Mouse (Mus musculus) urinary bladder, postnatal 14 days (tissue): ENCODE measurements at regions not wholly inside any gene's neighbourhood (a gene's known extent, or its start where the extent isn't known, plus 50 kb on each side); places are given as distances from the start of the nearest gene placed in this dataset.
A peak's percentile ranks its signal among the peaks of the same experiment; 100 is the strongest.

Experiments
- DNase-seq: peaks from one replicate; pipeline ENCODE4 v3.0.0; 2021; ENCODE audit warnings: low spot score

DNA sequence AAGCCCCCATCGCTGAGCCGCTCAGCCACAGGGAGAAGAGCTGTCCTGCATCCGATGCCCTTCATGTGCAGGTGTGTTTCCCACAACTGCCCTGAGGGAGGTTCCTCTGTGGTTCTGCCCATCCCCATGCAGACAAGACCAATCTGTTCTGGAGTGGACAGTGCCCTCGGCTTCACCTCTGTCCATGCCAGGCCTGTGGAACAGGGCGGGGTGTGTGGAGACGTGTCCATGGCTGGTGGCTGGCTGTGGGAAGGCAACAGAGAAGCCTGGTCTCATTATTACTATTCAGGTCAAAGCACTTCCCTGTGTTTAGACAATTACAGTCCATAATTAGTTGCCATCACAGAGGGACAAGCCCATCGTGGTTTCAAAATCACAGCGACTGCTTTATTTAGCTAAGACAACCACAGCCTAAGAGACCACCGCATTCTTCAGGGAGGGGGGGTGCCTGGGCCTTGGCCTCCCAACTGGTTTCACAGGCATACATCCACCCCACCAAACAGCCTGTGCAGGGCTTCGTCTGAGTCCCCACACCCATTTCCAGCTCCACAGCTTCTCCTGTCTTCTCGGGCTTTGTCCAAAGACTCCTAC is 97.7 kb downstream of the Rplp1 start:
- DNase-seq = no peak

DNA sequence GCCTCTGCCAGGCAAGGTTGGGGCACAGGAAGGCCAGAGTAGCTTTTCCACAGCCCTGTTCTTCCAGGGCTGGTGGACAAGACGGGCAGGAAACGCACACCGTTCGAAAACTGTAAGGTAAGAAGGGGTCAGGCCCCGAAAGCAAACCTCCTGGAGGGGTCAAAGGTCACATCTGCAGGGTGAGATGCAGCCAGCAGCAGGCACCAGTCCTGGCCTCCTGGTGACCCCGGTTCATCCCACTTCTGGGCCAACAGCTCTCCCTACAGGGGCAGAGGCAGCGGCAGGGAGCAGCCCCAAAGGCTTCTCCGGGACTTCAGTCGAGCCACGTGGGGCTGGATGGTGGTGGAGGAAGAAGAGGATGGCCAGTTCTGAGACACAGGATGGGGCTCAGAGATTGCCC is 98.3 kb downstream of the Rplp1 start:
- DNase-seq = no peak

GRCm38 (mm10) chr9:61813291-61813690 is 101.1 kb downstream of the Rplp1 start:
- DNase-seq = no peak

DNA sequence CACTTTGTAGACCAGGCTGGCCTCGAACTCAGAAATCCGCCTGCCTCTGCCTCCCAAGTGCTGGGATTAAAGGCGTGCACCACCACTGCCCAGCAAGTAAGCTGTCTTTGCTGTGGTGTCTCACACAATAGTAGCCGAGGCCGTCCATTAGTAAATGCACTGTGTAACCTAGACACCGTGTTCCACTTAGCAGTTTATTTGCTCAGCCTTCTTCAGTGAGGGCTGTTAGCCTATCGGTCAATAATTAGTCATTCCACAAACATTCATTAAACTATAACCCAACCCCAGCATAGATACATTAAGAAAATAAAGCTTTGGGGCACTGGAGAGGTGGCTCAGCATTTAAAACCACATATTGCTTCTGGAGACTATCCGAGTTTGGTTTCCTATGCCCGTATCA is 102.0 kb downstream of the Rplp1 start:
- DNase-seq = no peak

- no peak for DNase-seq
These were observed 103.9 kb downstream of the Rplp1 start for GRCm38 (mm10) chr9:61810456-61810855.

DNA sequence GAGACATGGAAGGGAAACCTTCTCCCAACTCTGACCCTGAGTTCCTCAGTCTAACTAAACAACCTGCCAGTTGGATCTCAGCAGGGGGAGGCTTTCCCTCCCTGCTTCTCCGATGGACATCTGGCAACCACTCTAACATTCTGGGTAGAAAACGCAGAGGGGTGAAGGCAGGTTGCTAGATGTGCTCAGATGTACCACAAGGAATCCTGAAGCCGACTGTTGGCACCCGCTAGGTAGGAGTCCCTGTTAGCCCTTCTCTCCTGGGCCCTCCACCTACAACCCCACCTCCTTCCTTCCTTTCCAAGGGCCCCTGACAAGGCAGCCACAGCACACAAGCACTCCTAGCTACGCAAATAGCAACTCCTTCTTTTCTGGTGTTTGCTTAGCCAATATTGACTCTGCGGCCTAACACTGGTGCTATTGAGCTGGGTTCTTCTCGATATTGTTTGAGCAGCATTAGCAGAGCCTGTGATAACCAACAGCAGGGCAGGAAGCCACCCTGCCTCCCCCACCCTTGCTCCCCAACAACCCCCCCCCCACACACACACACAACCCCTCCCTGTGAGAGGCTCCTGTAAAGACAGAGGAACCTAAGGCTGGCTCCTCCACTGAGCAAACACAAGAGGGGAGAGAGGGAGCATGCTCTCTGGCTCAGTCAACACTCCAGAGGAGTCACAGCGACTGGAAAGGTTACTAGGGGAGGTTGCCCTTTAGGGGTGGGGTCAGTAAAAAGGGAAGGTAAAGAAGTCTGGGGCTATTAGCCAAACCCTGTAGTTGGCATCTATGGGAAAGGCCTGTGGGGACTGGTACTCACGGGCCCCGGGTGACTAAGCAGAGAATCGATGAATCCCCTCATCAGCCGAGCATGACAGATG is 105.8 kb downstream of the Rplp1 start:
- peak; percentile 48 for DNase-seq

DNA sequence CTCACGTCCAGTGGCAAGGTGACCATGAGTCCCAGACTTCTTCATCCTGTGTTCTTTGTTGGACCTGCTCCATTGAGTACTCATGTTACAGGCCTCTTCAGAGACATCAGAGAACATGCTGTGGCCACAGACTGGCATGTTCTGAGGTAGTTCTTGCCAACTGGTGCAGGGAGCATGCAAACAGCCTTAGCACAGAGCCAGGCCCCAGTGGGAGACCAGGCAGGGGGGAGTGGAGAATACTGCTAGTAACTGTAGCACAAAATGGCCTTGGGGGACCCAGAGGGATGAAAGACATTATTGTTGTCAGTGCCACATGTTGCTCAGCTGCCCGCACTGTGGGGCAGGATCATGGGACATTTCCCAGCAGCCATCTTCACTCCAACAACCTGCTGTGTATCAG is 108.4 kb downstream of the Rplp1 start:
- no peak for DNase-seq

DNA sequence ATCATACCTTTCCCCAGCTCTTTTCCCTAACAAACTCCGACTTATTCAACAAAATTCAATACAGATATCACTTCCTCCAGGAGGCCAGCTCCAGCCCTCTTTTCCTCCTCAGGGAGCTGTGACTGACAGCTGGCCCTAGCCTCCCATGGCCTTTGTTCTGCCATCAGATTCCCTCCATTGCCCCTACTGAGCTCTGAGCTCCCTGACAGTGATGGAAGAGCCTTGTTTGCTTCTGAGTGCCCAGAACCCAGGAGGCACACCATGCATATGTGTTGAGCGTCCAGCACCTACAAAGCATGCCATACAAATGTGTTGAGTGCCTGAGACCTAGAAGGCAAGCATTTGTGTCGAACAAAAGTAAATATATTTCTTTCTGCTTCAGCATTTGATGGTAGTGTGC is 110.8 kb downstream of the Rplp1 start:
- DNase-seq = no peak

GRCm38 (mm10) chr9:61802694-61803093 is 111.6 kb downstream of the Rplp1 start:
- DNase-seq = no peak

- DNase-seq = no peak
These were observed 114.8 kb downstream of the Rplp1 start for GRCm38 (mm10) chr9:61799535-61799934.

- no peak for DNase-seq
These were observed 118.4 kb downstream of the Rplp1 start for GRCm38 (mm10) chr9:61795910-61796309.

GRCm38 (mm10) chr9:61791435-61792064 is 122.8 kb downstream of the Rplp1 start:
- DNase-seq = no peak

DNA sequence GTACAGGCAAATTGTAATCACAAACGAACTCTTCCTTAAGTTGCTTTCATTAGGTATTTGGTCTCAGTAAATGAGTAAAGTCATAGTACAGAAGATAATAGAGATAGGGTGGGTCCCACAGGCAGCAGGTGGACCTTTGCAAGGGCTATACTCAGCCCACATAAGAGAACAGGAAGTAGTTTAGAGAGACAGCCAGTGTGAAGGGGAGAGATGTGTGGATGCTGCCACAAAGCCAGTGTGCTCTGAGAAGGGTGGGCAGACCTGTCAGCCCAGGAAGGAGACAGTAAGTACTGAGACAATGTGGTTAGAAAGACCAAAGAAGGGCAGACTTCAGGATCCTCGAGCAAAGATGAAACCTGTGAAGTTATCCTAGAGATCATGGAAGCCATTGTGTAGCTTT is 123.5 kb downstream of the Rplp1 start:
- DNase-seq = no peak

- no peak for DNase-seq
These were observed 125.1 kb downstream of the Rplp1 start for GRCm38 (mm10) chr9:61789066-61789897.

GRCm38 (mm10) chr9:61781469-61781868 is 132.9 kb downstream of the Rplp1 start:
- DNase-seq = no peak

DNA sequence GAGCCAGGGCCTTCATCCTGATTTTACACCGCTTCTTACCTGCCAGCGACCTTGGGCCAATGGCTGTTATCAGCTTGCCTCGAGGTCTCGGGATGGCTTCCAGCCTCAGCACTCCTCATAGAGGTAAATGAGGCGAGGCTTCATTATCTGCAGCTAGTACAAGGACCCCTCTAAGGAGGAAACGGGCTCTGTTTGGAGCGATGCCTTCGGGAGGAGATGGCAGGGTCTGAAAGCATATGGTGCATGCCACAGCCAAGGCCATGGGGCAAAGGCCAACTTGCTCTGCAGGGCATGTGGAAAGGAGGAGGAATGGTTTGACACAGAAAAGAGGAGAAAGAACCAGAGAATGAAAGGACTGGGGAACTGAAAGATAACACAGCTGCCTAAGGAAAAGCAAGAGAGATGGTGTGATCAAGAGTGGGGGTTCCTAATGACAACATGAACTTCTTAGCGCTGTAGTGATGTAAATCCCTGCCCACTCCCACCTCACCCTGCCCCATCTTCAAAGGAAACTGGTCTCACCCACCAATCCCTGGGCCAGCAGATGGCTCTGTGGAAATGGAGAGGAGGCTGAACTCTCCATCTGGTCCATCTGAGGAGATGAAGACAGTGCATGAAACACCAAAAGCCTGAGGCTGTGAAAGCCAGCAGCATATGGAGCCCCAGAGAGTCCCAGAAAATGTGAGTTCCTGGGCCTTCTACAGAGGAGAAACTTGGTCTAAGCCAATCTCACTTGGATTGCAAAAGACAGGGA is 134.0 kb downstream of the Rplp1 start:
- no peak for DNase-seq

GRCm38 (mm10) chr9:61779165-61779564 is 135.2 kb downstream of the Rplp1 start:
- DNase-seq = no peak

DNA sequence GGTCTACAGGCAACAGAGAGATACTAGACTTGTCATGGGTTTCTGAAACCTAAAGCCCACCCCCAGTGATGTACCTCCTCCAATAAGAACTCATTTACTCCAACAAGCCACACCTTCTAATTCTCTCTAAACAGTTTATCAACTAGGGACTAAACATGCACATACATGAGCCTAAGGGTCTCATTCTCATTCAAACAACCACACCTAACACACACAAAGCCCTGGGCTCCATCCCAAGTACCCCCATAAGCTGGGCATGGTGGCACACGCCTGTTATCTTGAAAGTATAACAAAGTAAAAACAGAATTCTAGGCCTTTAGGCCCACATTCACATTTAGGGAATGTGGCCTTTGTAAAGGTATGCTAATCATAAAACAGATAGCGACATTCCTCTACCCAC is 137.9 kb downstream of the Rplp1 start:
- DNase-seq = no peak

DNA sequence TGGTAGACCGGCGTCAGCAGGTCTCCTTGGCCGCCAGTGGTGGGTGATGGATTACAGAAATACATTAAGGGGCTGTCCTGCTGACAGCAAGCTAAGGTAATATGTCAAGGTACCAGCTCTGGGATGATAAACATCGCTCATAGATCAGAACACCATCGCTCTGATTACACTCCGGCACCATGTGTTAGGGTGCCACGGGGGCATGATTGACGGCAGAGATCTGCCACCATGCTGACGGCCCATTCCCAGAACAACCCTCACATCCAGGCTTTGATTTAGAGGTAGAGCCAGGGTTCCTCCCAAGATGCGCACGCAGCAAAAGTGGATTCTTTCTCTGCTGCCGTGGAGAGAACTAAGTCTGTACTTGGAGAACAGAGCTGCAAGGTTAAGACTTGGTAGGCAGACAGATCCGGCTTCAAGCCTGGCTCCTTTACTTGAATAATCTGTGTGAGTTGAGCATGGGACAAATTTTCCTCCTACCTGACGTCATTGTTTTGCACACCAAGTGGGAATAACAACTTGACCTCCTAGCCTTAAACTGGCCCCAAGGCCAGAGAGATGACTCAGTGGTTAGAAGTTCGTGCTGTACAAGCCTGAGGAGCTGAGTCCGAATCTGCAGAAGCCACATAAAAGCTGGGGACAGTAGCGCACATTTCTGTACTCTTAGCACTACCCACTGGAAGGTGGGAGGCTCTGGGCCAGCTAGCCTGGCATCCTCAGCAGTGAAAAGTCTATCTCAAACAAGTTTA is 144.0 kb downstream of the Rplp1 start:
- no peak for DNase-seq

GRCm38 (mm10) chr9:61766187-61766586 is 148.2 kb downstream of the Rplp1 start:
- no peak for DNase-seq

- DNase-seq = no peak
These were observed 149.0 kb downstream of the Rplp1 start for GRCm38 (mm10) chr9:61765366-61765765.
